Mouse (Mus musculus) mature B cell (primary cell): Measurements from ENCODE around the gene Gm8356.
"Not testable (repeated sequence)": the region's sequence is repeated elsewhere in the genome, so short reads cannot be mapped to it uniquely, and the experiment has no call there.

Source experiments
- in situ Hi-C: fragments of 300-500 bp; cut with MboI; formaldehyde crosslinking; loops from 2 replicates; pipeline ENCODE4 v1.14.3; 2019

Gm8356 gene

GRCm38 (mm10) chr14:6537190-6537589 lies at the start of gene Gm8356:
Gene Gm8356, minus strand, starts transcription at chr14:6537290.
- in situ Hi-C loops: not testable (repeated sequence)

- in situ Hi-C loops: not testable (repeated sequence)
Measured at GRCm38 (mm10) chr14:6486331-6486730, 50.8 kb downstream of the Gm8356 start.

DNA sequence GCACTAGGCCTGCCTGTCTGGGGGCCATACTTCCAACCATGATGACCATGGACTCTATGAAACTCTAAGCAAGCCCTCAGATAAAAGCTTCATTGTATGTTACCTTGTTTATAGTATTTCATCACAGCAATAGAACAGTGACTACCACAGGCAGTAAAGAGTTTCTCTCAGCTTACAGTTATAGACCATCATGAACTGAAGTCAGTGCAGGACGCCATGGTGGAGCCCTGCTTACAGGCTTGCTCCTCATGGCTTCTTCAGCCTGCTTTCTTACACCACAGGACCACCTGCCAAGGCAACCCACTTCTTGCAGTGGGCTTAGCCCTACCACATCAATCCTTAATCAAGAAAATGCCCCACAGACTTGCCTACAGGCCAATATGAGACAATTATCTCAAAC lies 51.5 kb downstream of the Gm8356 start:
- in situ Hi-C loops: not testable (repeated sequence)

DNA sequence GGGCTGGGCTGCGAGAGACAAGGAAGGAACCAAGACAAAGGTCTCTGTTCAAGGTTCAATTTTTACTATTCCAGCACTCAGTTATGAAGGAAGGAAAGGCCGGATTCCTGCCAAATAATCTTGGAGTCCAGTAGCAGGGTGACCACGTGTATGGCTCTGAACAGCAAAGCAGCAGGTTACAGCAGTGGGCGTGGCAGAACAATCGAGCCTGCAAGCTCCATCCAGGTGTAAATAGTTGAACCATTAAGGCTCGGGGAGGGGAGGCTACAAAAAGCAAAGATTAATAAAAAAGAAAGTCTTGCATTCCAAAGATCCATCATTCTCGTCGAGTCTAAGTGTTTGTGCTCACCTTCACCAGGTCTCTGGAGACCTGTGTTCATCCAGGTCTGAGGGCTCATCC lies 55.0 kb downstream of the Gm8356 start:
- in situ Hi-C loops: not testable (repeated sequence)
